22 mouse cellular contexts compared by ENCODE assay signal in the genomic region with DNA sequence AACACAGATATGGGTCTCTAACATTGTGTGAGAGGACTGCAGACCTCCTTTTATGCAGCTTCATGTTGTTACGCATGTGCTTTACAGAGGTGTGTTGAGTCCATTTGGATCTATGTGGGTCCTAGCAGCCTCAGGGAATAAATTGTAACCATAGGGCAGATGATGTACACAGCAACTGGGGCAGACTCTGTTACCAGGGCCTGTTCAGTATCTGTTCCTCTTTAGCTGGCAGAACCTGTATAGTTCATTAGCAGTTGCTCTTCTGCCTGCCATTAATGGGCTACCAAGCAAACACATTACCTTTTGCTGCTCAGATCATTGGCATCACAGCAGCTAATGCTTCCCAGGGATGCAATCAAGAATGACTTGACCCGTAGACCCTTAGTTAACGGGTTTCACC.
DNase-seq lines count a peak whose midpoint lies in the region; ATAC-seq lines count a peak whose summit lies in the region.
"Had no signal": no experiment of that assay in that cellular context is flagged by ENCODE, and none has a peak within 500 bp of the region (broad histone marks: within the 10 kb centered on the region; RNA-seq: fewer than 3 reads in every experiment).

No protein-coding gene starts in this region.

- intact Hi-C loops in heart, postnatal 36 days (cut with DNase I), result no loop called here

- H3K27ac ChIP-seq in midbrain, embryonic 11.5 days (ENCODE audit: low read depth, low read length), result no peak overlapping the region
- H3K27ac ChIP-seq: embryonic facial prominence, embryonic 15.5 days; forebrain, embryonic 10.5 days; heart, embryonic 13.5 days; hindbrain, embryonic 12.5 days had no signal

- no peaks in the 10 kb centered on the region for H3K9me3 ChIP-seq in midbrain, embryonic 11.5 days (ENCODE audit: control insufficient read depth, low read length)
- H3K9me3 ChIP-seq: embryonic facial prominence, embryonic 15.5 days; forebrain, embryonic 10.5 days; heart, embryonic 13.5 days; hindbrain, embryonic 12.5 days had no signal

- no peaks in the 10 kb centered on the region for H3K36me3 ChIP-seq in midbrain, embryonic 11.5 days (ENCODE audit: control insufficient read depth, insufficient read depth, low read length)
- H3K36me3 ChIP-seq: embryonic facial prominence, embryonic 15.5 days; forebrain, embryonic 10.5 days; heart, embryonic 13.5 days; hindbrain, embryonic 12.5 days had no signal

- WGBS in midbrain, embryonic 11.5 days, result 93% methylated on average over 3 of the region's 3 CpGs

- ATAC-seq in common myeloid progenitor, adult 5-6 weeks (replicated peaks; ENCODE audit: low read depth, poor library complexity, severe bottlenecking), result peak; percentile 45
- ATAC-seq in megakaryocyte progenitor cell, adult 5-6 weeks (replicated peaks; ENCODE audit: poor library complexity), result peak; percentile 51
- no peak for ATAC-seq in midbrain, embryonic 11.5 days (ENCODE audit: low FRiP score)
- ATAC-seq: activated CD4-positive, CD25-positive, alpha-beta regulatory T cell, adult 4 months; forebrain, embryonic 14.5 days; hindbrain, embryonic 16.5 days; inflammation-experienced regulatory T-cells, adult 6 months; Patski had no signal

- no peak overlapping the region for H3K4me3 ChIP-seq in midbrain, embryonic 11.5 days (ENCODE audit: low read depth, low read length)
- H3K4me3 ChIP-seq: embryonic facial prominence, embryonic 15.5 days; erythroblast, embryonic 14.5 days; forebrain, embryonic 10.5 days; heart, embryonic 13.5 days; hindbrain, embryonic 12.5 days had no signal

- no peaks in the 10 kb centered on the region for H3K4me1 ChIP-seq in midbrain, embryonic 11.5 days (ENCODE audit: control insufficient read depth, insufficient read depth, low read length)
- H3K4me1 ChIP-seq: embryonic facial prominence, embryonic 15.5 days; forebrain, embryonic 10.5 days; hindbrain, embryonic 12.5 days had no signal

- H3K9ac ChIP-seq in midbrain, embryonic 11.5 days (ENCODE audit: low read length), result no peak overlapping the region
- H3K9ac ChIP-seq: embryonic facial prominence, embryonic 15.5 days; heart, embryonic 13.5 days; hindbrain, embryonic 12.5 days had no signal

- DNase-seq in B cell, adult 2 months, result peak; percentile 43 to 44
- DNase-seq in heart, postnatal 36 days, result no peak
- no peak for DNase-seq in midbrain, embryonic 11.5 days (ENCODE audit: low spot score, missing footprints)
- DNase-seq in frontal cortex, postnatal 36 days (ENCODE audit: low spot score in 2 of 2), result no peak
- DNase-seq: adrenal gland, adult 8-10 months; adrenal gland, postnatal 36 days; cerebellum, adult 2 months; cerebellum, postnatal 10 days; gastrocnemius, postnatal 14 days; heart, postnatal 4 days had no signal

- no peaks in the 10 kb centered on the region for H3K27me3 ChIP-seq in midbrain, embryonic 11.5 days (ENCODE audit: control insufficient read depth, insufficient read depth, low read length)
- H3K27me3 ChIP-seq: embryonic facial prominence, embryonic 15.5 days; heart, embryonic 13.5 days; hindbrain, embryonic 12.5 days; Patski had no signal

- no peak overlapping the region for H3K4me2 ChIP-seq in midbrain, embryonic 11.5 days
- H3K4me2 ChIP-seq: embryonic facial prominence, embryonic 15.5 days; heart, embryonic 13.5 days; hindbrain, embryonic 12.5 days had no signal

Comparison
In these comparisons a context has a peak if more than half of its experiments do, and no peak if none do; other contexts are left out.
1. DNase-seq: peak in B cell, adult 2 months (2 of 2); none in heart, postnatal 36 days (0 of 2), midbrain, embryonic 11.5 days (single experiment) and frontal cortex, postnatal 36 days (0 of 2).